Mouse (Mus musculus) CH12.LX (cell line): Measurements from ENCODE around the gene Bag2.

Experiments used
- CTCF ChIP-seq, 2 experiments: IDR thresholded peaks in 1 of 2; conservative IDR thresholded peaks in 1 of 2; 2 replicates each; pipeline ENCODE4 v1.5.1; 2011 to 2012; ENCODE audit warnings: low read depth in 2 of 2, low read length in 2 of 2, improper control_type of control experiment in 1 of 2, inconsistent platforms in 1 of 2, mild to moderate bottlenecking in 1 of 2, moderate library complexity in 1 of 2
- JUN ChIP-seq: IDR thresholded peaks from 2 replicates; pipeline ENCODE4 v1.6.1; 2011; ENCODE audit warnings: low read depth, mild to moderate bottlenecking, low read length, improper control_type of control experiment, moderate library complexity; ENCODE audit not compliant: insufficient read depth
- MAZ ChIP-seq: IDR thresholded peaks from 2 replicates; pipeline ENCODE4 v1.6.1; 2012; ENCODE audit warnings: low read depth, mild to moderate bottlenecking, inconsistent platforms, low read length, improper control_type of control experiment, moderate library complexity
- POLR2A ChIP-seq: IDR thresholded peaks from 2 replicates; pipeline ENCODE4 v1.6.1; 2011; ENCODE audit warnings: low read depth, mild to moderate bottlenecking, improper control_type of control experiment, low read length
- RAD21 ChIP-seq: IDR thresholded peaks from 2 replicates; pipeline ENCODE4 v1.6.1; 2011; ENCODE audit warnings: low read depth, mild to moderate bottlenecking, low read length, improper control_type of control experiment, moderate library complexity
- ZNF384 ChIP-seq: IDR thresholded peaks from 2 replicates; pipeline ENCODE4 v1.6.1; 2012; ENCODE audit warnings: low read depth, low read length, improper control_type of control experiment, inconsistent platforms

DNA sequence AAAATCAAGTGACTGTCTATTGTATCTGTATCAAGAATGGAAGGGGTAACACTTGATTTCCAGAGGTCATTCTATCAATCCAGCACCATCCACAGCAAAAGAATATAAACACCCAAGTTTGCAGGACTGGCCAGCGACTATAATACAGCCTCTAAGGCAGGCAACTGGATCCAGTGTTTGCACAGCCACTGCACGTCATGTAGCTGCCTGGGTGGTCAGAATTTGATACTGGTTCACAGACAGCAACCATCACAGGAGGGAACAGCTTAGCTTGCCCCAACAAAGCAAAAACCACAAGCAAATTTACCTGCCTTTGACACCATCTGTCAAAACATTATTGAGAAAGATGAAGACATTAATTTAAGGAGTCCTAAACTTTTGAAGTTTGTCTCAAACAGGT, 6.2 kb upstream of the Bag2 start:
- TF ChIP-seq POLR2A = no peak
- no peak for TF ChIP-seq RAD21
- TF ChIP-seq CTCF (conservative IDR thresholded peaks at IDR 0.05 in 1 of 2, IDR thresholded peaks at IDR 0.05 in 1 of 2; ENCODE audit: low read depth in 2 of 2, low read length in 2 of 2) = no peak
- no peak for TF ChIP-seq ZNF384
- no peak for TF ChIP-seq MAZ
- no peak for TF ChIP-seq JUN
